Mouse (Mus musculus) lung, embryonic 16.5 days (tissue): ENCODE results near the gene Arcn1. TPM values are rescaled to one million over a fixed set of nuclear protein-coding genes. Genes with fewer than 3 reads are reported as not detected.

Experiments
- ATAC-seq: fragments of 200-750 bp; cut with Nextera tagmentation; 2 replicates; pipeline ENCODE4 v1.8.0; 2017; ENCODE audit warnings: low read depth, mild to moderate bottlenecking, moderate library complexity
- H3K27ac ChIP-seq: fragments of 300-500 bp; sonication (generic); 2 replicates; pipeline ENCODE4 v1.5.1; 2014; ENCODE audit warnings: mild to moderate bottlenecking, control low read depth, low read length
- H3K27me3 ChIP-seq: fragments of 300-500 bp; sonication (generic); 2 replicates; pipeline ENCODE4 v1.6.1; 2014; ENCODE audit warnings: low read depth, low read length, mixed read lengths; ENCODE audit not compliant: control insufficient read depth, insufficient read depth
- H3K36me3 ChIP-seq: fragments of 300-500 bp; sonication (generic); 2 replicates; pipeline ENCODE4 v1.6.1; 2014; ENCODE audit warnings: low read length; ENCODE audit not compliant: control insufficient read depth, insufficient read depth
- H3K4me1 ChIP-seq: fragments of 300-500 bp; sonication (generic); replicated peaks from 2 replicates; pipeline ENCODE4 v1.6.1; 2014; ENCODE audit warnings: low read length, mixed read lengths; ENCODE audit not compliant: control insufficient read depth, insufficient read depth
- H3K4me2 ChIP-seq: fragments of 300-500 bp; sonication (generic); 2 replicates; pipeline ENCODE4 v1.6.1; 2014; ENCODE audit warnings: low read depth, low read length, control low read depth
- H3K4me3 ChIP-seq: fragments of 300-500 bp; sonication (generic); 2 replicates; pipeline ENCODE4 v1.5.1; 2014; ENCODE audit warnings: mild to moderate bottlenecking, low read length, control low read depth
- H3K9ac ChIP-seq: fragments of 300-500 bp; sonication (generic); 2 replicates; pipeline ENCODE4 v1.6.1; 2014; ENCODE audit warnings: low read length, control low read depth
- H3K9me3 ChIP-seq: fragments of 300-500 bp; sonication (generic); 2 replicates; pipeline ENCODE4 v1.6.1; 2016; ENCODE audit warnings: low read length; ENCODE audit not compliant: control insufficient read depth
- WGBS: fragments of 180-500 bp; shearing (Covaris S2); extraction: QIAGEN DNeasy Blood & Tissue Kit; methylation state at CpG from one replicate; pipeline ENCODE4 v1.1.7; 2014; 5-methylcytosine and 5-hydroxymethylcytosine counted together
- polyA plus RNA-seq: library from polyadenylated mRNA; unstranded; fragments of >200 nt; fragmentation: Nextera tagmentation; extraction: Ambion mirVana; gene quantifications from 2 replicates; pipeline ENCODE4 v1.2.1, GENCODE M21; 2015

The Arcn1 gene
- polyA plus RNA-seq, 1 experiment from 2014 or later, result 201 TPM

- Histone ChIP-seq H3K4me3 (peak overlapping the region; percentile 58), H3K27ac (peak overlapping the region; percentile 27; the same call in 1 of the 2 replicates), H3K9me3 (no peaks in the 10 kb centered on the region), H3K27me3 (no peaks in the 10 kb centered on the region), H3K4me1 (peaks cover 19% of the 10 kb centered on the region), H3K36me3 (peaks cover 20% of the 10 kb centered on the region), H3K9ac (peak overlapping the region; percentile 68), H3K4me2 (peak overlapping the region; percentile 85)
- ATAC-seq, result peak; percentile 12
- WGBS, result 33% methylated on average over 6 of the region's 6 CpGs
These were observed 58.7 kb downstream of the Arcn1 start for GRCm38 (mm10) chr9:44708925-44709324.

- Histone ChIP-seq H3K9me3 (no peaks in the 10 kb centered on the region), H3K4me3 (peak overlapping the region; percentile 58), H3K9ac (peak overlapping the region; percentile 68), H3K36me3 (peaks cover 17% of the 10 kb centered on the region), H3K4me1 (peaks cover 19% of the 10 kb centered on the region), H3K27ac (peak overlapping the region; percentile 47; the same call in 1 of the 2 replicates), H3K4me2 (peak overlapping the region; percentile 85), H3K27me3 (no peaks in the 10 kb centered on the region)
- peak; percentile 91 for ATAC-seq
- WGBS, result 6% methylated on average over 19 of the region's 24 CpGs
These were observed 59.2 kb downstream of the Arcn1 start for GRCm38 (mm10) chr9:44708429-44708765.

- Histone ChIP-seq H3K9me3 (no peaks in the 10 kb centered on the region), H3K4me3 (peak overlapping the region; percentile 58), H3K27ac (0 out of 2 replicates have a peak overlapping the region, but pooled peaks have one; percentile 47), H3K4me1 (peaks cover 15% of the 10 kb centered on the region), H3K27me3 (no peaks in the 10 kb centered on the region), H3K9ac (peak overlapping the region; percentile 68), H3K4me2 (peak overlapping the region; percentile 85), H3K36me3 (peaks cover 17% of the 10 kb centered on the region)
- ATAC-seq, result 0 out of 2 replicates have a peak, but pooled peaks have one; percentile 10
- WGBS, result 23% methylated on average over 28 of the region's 28 CpGs
These were observed 59.8 kb downstream of the Arcn1 start for GRCm38 (mm10) chr9:44707749-44708428.

- Histone ChIP-seq H3K9me3 (no peaks in the 10 kb centered on the region), H3K9ac (no peak overlapping the region), H3K4me2 (no peak overlapping the region), H3K36me3 (peaks cover 32% of the 10 kb centered on the region), H3K4me3 (no peak overlapping the region), H3K27me3 (no peaks in the 10 kb centered on the region), H3K27ac (no peak overlapping the region), H3K4me1 (no peaks in the 10 kb centered on the region)
- WGBS, result 73% methylated on average over 5 of the region's 5 CpGs
- no peak for ATAC-seq
These were observed 67.9 kb downstream of the Arcn1 start for GRCm38 (mm10) chr9:44699730-44700129.

GRCm38 (mm10) chr9:44699196-44699595 lies 68.4 kb downstream of the Arcn1 start:
- Histone ChIP-seq H3K4me3 (no peak overlapping the region), H3K9me3 (no peaks in the 10 kb centered on the region), H3K27me3 (no peaks in the 10 kb centered on the region), H3K27ac (no peak overlapping the region), H3K9ac (no peak overlapping the region), H3K4me1 (no peaks in the 10 kb centered on the region), H3K36me3 (peaks cover 30% of the 10 kb centered on the region), H3K4me2 (no peak overlapping the region)
- 87% methylated on average over 10 of the region's 10 CpGs for WGBS
- ATAC-seq, result no peak

- H3K4me3 ChIP-seq, result no peak overlapping the region
- H3K9me3 ChIP-seq, result no peaks in the 10 kb centered on the region
- no peak overlapping the region for H3K9ac ChIP-seq
- 90% methylated on average over 16 of the region's 16 CpGs for WGBS
- ATAC-seq, result no peak
- H3K27me3 ChIP-seq, result no peaks in the 10 kb centered on the region
- no peak overlapping the region for H3K4me2 ChIP-seq
- no peak overlapping the region for H3K27ac ChIP-seq
- no peaks in the 10 kb centered on the region for H3K4me1 ChIP-seq
- H3K36me3 ChIP-seq, result peaks cover 40% of the 10 kb centered on the region
These were observed 69.8 kb downstream of the Arcn1 start for GRCm38 (mm10) chr9:44697866-44698265.

GRCm38 (mm10) chr9:44693071-44693470 lies 74.6 kb downstream of the Arcn1 start:
- Histone ChIP-seq H3K4me2 (no peak overlapping the region), H3K9me3 (no peaks in the 10 kb centered on the region), H3K4me3 (no peak overlapping the region), H3K36me3 (peaks cover 35% of the 10 kb centered on the region), H3K4me1 (peaks cover 2% of the 10 kb centered on the region; the same call in 1 of the 2 replicates), H3K27me3 (no peaks in the 10 kb centered on the region), H3K27ac (no peak overlapping the region), H3K9ac (no peak overlapping the region)
- 80% methylated on average over 11 of the region's 11 CpGs for WGBS
- no peak for ATAC-seq

- 58% methylated on average over 21 of the region's 21 CpGs for WGBS
- Histone ChIP-seq H3K4me1 (peaks cover 2% of the 10 kb centered on the region; the same call in 1 of the 2 replicates), H3K4me2 (no peak overlapping the region), H3K9ac (no peak overlapping the region), H3K4me3 (no peak overlapping the region), H3K36me3 (peaks cover 32% of the 10 kb centered on the region), H3K27ac (peak overlapping the region; percentile 64), H3K9me3 (no peaks in the 10 kb centered on the region), H3K27me3 (no peaks in the 10 kb centered on the region)
- ATAC-seq, result peak; percentile 87
These were observed 75.7 kb downstream of the Arcn1 start for GRCm38 (mm10) chr9:44691671-44692520.
